Mouse (Mus musculus): ENCODE data around the gene Dmc1.

GRCm38 (mm10) chr15:79525979-79526768 is 78.7 kb downstream of the Dmc1 start:
- TF ChIP-seq ELF1 (IDR thresholded peaks at IDR 0.05; ENCODE audit: low read depth, low read length) (no peak), EP300 (IDR thresholded peaks at IDR 0.05; ENCODE audit: low read length) (no peak)
